Mouse (Mus musculus): ENCODE measurements at regions not wholly inside any gene's neighbourhood (a gene's known extent, or its start where the extent isn't known, plus 50 kb on each side); places are given as distances from the start of the nearest gene placed in this dataset.

DNA sequence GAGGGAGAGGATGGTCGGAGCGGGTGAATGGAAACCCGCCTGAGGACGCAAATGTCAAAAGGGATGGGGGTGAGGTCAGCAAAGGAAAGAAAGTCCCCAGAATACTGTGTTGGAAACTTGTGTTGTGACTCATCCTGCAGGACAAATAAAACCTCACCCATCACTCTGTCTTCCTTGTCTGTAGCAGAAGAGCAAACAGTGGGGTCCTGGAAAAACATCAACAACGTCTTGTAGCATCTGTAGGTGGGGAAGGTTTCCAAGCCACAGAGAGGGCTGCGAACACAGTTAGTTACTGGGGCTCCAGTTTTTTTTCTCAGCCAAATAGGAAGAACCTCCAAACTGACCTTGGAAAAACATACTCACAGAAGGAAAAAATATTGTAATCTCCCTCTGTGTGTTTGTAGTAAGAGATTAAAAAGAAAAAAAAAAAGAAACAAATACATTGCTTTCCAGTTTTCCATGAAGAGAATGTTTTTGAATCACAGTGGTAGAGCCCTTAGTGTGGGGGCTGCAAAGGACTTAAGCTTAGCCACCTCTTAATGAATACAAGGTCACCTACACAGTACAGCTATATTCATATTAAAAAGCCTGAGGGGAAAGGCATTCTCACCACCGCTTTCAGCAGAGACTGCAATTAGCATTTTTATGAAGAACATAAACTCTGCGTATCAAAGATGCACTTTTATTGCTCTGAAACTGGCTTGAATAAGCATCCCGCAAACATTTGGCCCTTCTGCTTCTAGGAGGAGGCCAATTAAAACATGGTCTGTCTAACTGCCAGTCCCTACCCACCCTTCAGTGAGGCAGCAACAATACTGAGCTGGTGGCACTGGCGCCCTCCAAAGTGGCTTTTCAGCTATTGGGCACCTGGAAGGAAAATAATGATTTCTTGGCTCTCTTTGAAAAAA lies 198.6 kb upstream of the Tprg start:
- no peak for DNase-seq (ENCODE audit: low read depth, low spot score)

DNA sequence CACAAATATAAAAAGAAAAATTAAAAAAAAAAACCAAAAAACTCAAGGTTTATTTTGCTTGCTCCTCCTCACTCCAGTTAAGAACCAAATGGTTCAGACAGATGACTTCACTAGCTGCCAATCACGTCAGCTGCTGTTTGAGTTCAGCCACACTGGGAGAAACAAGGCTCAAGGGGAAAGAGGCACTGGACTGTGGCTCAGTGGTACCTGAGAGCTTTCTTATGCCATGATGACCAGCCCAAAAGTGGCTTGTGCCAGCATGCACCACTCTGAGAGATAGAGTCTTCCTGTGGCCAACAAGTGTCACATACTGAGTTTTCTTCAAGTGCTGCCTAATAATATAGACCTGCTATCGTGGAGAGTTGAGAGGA lies 198.0 kb upstream of the Tprg start:
- DNase-seq (ENCODE audit: low read depth, low spot score): no peak

DNA sequence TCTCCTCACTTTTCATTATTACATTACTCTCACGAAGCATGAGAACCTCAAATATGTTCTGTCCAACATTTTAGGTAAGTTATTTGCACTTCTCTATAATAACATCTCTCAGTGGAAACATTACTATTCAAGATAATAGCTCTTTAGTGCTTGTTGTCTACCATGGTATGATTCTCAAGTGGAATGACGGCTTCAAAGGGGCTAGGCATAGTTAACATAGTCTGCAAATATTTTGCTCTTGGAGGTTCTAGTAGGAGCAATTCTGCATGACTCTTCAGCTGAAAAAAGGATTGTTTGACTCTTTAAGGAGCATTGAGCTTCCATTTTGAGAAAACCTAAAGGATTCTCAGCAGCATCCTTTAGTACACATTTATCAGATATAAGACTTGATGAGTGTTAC lies 182.5 kb upstream of the Tprg start:
- no peak for DNase-seq (ENCODE audit: low read depth, low spot score)

DNA sequence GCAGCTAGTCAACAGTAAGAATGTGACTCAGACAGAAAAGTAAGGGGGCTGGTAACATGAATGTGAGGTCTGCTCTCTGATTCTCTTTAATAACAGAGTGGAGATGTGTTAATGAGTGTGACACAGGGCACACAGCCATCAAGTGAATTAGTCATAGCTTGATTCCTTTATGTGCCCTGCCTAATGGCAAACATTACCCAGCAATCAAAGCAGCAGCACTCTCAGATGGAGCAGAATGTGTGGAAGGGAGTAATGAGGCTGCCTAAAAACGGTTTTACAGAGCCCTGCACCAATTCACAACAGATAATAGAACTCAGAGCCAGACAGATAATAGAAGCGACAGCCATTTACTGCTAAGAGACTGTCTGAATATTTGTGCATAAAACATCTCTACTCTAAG lies 182.0 kb upstream of the Tprg start:
- peak; percentile 27 for DNase-seq (ENCODE audit: low read depth, low spot score)

DNA sequence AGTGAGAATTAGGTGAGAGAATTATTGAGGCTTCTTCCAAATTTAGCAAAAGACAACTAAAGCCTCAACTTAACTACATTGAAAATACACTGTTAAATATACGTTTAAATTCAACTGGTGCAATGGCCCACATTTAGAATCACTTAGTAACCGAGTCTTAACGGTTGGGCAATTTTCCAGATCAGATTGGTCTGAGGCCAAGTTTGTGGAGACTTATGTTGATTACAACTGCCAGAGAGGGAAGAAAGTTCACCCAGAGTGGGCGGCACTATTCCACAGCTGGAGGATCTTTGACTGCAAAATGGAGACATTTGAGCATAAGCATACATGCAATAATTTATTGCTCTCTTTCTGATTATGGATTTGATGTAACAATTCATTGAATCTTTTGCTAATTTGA lies 146.5 kb upstream of the Tprg start:
- no peak for DNase-seq (ENCODE audit: low read depth, low spot score)

DNA sequence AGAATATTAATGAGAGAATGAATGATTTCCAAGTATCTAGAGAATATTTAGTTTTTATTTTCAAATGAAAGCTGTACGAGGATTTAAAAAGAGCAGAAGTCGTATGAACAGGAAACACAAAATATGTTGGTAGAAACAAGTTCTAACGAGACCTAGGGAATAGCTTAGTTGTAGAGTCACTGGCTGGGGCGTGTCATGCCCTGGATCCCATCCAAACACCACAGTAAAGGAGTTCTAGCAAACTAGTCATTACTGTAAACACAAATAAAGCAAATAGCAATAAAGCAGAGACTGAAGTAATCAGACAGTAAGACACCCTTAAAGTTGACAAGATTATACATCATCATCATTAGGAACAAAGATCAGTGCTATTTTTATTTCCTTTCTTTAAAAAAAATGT lies 139.1 kb upstream of the Tprg start:
- DNase-seq (ENCODE audit: low read depth, low spot score): no peak

DNA sequence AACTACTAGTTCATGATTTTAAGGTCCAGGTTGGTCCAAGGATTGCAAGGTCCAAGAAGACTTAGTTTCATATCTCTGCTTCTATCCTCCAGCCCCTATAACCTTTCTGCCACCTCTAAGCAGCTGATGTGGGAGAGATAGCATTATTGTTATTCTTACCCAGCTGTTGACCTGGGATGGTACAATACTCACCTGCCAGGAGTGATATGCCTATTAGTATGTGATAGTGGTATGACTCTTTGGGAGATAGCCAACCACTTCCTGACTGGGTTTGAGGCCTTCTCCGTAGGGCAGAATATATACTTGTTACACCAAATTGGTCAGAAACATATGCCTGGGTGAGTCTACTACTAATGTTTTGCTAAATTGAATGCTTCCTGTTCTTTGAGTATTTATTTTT lies 137.4 kb upstream of the Tprg start:
- DNase-seq (ENCODE audit: low read depth, low spot score): no peak

DNA sequence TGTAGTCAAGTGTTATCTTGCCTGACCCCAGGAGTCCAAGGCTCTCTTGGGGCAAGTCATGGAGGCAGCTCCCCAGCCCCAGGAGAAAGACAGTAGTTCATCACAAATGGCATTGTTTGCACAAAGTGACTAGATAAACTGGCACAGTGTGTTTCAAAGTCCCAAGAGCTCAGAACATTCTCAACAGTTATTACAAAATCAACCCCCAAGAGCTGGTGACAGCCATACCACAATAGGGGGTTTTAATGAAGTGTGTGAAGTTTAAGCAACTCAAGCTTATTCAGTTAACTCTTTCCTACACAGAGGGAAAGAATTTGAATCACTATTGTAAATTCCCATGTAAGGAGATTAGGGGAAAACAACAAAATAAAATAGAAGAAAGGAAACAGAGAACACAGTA lies 109.7 kb upstream of the Tprg start:
- DNase-seq (ENCODE audit: low read depth, low spot score): no peak

DNA sequence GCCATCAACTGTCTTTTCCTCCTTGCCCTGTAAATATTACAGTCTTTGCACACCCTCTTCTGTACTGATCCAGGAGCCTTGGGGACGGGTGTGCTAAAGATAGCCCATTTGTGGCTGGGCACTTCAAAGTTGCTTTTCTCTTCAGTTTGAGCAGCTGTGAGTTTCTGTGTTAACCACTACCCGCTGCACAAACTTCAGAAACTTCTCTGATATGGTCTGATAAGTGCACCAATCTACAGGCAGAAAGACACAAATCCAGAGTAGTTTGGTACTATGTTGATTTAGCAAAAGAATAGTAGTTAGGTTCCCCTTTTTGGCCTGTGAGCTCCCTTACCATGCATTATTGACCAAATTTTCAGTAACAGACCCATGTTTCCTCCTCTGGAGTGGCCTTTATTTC lies 108.6 kb upstream of the Tprg start:
- DNase-seq (ENCODE audit: low read depth, low spot score): no peak

DNA sequence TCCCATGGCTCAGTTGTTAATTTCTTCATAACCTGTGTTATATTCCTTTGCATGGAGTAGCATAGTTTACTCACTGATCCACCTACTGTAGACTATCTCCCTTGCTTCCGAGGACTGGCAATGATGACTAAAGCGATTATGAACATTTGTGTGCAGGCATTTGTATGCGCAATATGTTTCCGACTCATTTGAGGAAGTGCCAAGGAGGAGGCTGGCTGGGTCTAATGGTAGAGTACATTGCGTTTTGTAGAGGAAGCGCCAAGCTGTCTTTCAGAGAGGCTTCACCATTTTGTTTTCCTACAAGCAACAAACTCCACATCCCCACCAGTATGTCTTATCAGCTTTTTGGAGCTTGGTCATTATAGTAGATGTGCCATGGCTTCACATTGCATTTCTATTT lies 104.7 kb upstream of the Tprg start:
- DNase-seq (ENCODE audit: low read depth, low spot score): no peak

DNA sequence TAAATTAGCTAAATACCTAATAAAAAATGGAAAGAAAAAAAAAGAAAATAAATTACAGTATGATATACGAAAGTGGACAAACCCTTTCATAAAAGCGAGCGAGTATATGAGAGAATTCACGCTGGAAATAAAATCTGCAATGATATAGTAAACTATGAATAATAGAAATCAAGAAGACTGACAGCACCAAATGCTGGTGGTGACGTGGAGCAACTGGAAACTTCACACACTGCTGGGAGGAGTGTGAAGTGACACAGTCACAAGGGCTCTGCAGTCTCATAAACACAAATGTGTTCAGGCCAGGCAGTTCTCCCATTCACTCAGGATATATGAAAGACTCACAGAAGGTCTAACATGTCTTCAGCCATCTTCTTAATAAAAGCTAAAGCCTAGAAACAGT lies 89.5 kb upstream of the Tprg start:
- no peak for DNase-seq (ENCODE audit: low read depth, low spot score)

DNA sequence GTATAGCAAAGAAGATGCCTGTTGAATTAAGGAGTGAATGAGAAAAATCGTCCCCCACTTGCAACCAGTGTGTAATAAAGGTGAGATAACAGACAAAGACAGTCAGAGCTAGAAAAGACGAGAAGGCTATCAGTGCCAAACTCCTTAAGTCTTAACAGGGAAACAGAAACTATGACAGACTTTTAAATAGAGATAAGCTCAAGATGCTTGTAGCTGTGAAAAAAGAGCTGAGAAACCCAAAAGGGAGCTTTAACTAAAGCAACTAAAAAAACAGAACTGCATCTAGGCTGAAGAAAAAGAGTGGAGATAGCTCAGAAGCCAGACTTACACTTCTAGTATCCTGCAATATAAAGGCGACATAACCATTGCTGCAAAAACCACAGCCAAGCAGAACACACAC lies 87.8 kb upstream of the Tprg start:
- DNase-seq (ENCODE audit: low read depth, low spot score): no peak

DNA sequence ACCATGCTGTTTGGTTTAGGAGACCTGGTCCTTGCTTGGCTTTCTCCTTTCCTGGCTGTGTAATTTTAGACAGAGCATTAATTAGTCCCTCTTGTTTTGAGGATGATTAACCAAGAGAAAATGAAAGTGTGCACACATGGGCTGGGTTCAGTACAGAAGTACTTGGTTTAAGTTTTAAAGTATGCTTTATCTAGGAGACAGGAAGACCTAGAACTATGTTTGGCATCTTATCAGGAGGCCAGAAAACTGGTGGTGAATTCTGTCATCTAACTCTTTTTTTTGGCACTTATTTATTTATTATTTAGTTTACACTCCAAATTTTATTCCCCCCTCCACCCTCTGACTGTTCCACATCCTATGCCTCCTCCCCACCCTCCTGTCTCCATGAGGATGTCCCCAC lies 86.6 kb upstream of the Tprg start:
- no peak for DNase-seq (ENCODE audit: low read depth, low spot score)

DNA sequence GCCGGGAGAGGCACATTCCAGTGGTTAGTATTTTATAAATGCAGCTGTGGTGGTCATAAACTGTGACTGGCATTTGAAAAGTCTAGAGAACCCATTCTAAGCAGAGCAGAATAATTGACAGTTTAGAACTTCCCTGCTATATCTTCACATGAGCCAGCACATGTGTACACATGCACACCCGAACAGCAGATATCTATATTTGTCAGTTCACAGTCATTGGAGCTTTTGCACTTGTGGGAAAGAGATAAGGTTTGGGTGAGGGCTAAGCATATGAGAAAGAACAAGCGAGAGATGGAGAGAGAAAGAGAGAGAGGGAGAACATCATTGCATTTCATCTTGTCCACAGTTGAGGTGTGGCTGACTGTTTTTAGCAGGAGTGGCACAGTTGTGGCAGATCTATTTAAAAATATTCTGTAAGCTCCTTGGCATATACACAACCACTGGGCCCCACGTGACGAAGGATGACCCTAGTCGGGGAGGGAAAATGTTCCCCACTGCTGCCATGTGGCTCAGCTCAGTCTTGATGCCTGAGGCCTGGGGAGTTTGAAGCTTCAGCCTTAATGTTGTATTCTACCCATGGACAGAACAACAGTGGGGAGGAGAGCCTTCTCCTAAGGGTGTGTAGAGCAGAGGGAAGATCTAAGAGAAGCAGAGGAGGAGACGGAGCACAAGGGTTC lies 85.4 kb upstream of the Tprg start:
- DNase-seq (ENCODE audit: low read depth, low spot score): no peak

DNA sequence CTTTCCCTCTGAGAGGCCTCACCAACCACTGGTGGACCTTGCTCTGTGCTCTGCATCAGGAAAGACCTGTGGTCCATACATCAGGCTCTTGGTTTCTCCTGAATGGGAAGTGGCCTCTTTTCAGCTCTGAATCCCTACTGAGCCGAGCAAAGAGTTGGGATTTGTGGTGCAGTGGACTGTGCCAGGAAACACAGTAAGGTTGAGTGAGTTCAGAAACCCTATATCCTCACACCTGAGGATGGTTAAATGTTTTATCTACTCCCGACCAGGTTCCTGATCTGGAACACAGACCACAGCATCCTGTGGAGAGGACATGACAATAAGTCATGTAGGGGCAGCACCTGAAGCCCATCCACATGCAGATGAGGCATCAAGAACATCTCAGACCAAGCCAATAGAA lies 73.4 kb upstream of the Tprg start:
- no peak for DNase-seq (ENCODE audit: low read depth, low spot score)

DNA sequence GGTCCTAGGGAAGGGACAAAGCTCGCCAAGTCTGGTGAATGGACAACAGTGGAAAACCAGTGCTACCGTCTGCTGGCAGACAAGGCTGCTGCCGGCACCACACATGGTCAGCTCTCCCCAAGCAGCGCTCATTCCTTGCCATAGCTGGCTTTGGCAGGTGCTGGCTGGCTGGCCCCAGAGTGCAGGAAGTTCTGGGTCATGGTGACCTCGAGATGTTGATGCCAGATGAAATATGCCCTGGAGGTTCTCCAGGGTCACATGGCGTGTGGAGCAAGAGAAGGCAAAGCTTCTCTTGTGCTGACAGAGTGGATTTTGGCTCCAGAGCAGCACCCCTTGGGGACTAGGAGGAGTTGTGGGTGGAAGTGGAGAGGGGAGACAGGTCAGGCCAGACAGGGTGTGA lies 66.1 kb upstream of the Tprg start:
- no peak for DNase-seq (ENCODE audit: low read depth, low spot score)

DNA sequence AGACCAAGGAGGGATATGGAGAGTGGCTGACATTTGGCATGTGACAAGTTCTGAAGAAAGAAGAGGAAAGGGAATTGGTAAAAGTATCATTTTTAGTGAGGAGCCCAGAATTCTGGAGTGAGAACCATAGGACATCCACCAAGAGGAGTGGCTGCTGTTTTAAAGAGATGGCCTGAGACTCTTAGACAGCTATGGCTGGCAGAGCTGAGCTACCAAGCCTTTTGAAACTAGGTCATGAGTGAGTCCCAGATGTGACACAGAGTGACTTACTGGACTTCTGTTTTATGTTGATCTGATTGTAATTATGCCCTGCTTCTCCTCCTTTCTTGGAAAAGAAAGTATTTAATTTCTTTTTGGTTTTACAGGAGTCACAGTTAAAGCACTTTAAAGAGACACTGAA lies 61.8 kb upstream of the Tprg start:
- no peak for DNase-seq (ENCODE audit: low read depth, low spot score)

All from mesoderm, embryonic 11.5 days (tissue).